Mouse (Mus musculus): Measurements from ENCODE around the gene Pdcd7.

Gene Pdcd7

DNA sequence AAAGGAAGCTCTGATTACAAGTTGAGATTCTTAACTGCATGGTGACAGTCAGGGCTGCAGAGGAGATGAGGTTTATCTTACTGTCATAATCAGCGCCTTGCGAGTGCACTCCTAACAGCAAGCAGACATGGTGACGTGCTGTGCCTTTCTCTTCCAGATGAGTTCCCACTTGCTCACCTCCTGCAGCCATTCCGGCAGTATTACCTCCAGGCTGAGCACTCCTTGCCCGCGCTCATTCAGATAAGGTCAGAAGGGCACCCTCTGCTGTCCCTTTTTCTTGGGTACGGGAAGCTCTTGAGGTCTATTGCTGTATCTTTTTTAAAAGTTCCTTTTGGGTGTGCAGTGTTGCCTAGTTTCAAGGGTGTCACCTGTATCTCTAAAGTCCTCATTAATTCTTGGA, 10.7 kb downstream of the Pdcd7 start:
- no peak for DNase-seq (ENCODE audit: low read depth, low spot score)

DNA sequence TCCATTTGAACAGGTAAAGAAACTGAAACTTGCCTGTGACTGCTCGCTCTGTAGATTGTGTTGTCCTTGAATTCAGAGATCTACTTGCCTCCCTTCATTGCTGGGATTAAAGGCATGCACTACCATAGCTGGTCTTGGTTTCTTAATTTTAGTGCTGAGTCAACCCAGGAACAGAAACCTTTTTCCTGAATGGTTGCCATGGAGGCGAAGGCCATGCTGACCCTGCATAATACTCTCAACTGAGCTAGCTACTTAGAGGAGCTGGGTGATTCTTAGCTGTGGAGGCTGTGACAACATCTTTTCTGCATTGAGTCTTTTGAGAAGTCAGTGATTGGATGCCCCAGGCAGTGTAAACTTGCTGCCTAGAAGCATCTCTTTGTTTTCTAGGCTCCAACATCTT, 11.1 kb downstream of the Pdcd7 start:
- no peak for DNase-seq (ENCODE audit: low read depth, low spot score)

DNA sequence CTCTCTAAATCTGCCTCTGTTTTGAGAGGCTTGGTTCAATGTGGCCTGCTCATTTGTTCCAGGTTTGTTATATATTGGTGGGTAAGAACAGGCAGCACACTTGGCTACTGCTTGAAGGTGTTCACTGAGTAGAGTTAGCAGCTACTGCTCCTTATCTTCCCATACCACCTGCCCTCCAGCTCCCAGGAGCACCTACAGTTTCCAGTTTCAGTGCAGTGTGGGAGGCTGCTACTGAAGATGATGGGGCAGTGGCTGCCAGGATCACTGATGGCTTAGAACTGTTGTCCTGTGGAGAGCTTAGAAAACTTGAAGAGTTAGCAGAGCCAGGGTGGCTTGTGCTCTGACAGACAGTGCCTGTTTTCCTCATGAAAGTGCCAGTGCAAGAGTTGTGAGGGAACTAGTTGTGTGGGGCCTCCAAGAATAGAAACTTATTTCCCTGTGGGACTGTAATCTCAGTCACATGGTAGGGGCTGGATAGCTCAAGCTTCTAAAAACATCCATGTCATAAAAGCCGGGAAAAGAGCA, 13.1 kb downstream of the Pdcd7 start:
- no peak for DNase-seq (ENCODE audit: low read depth, low spot score)

DNA sequence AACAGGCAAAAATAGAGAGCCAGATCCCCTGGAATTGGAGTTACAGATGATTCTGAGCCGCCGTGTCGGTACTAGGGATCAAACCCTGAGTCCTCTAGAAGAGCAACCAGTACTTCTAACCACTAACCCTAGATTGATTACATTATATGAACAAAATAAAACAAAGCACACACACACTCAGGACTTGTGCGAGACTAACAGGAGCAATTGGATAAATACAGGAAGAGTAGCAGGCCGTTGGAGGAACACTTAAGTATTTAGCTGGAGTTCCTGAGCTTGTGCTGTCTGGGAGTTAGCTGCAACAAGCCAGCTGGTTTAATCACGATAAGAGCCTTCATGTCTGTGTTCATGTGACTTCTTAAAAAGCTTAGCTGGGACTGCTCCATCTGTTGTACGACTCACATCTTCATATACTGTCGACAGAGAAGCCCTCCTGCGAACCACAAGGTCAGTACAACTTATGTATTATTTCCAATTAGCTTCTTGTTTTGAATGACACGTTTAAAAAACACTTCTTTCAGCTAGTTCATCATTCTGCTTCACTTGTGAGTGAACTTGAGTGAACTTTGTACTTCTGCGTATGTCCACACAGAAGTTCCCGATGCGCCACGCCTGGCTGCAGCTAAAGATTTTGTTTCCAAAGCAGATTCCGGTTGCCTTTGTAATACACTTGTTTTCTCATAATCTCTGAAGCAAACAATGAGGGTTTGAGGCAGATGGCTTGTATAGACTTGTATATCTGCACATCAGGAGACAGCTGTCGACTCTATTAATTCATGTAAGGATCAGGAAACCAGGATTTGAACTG, 14.9 kb downstream of the Pdcd7 start, which contains the start of gene Ubap1l:
Ubap1l (plus strand) TSS at position 401 of the 808 bp plus-strand sequence.
- no peak for DNase-seq (ENCODE audit: low read depth, low spot score)

DNA sequence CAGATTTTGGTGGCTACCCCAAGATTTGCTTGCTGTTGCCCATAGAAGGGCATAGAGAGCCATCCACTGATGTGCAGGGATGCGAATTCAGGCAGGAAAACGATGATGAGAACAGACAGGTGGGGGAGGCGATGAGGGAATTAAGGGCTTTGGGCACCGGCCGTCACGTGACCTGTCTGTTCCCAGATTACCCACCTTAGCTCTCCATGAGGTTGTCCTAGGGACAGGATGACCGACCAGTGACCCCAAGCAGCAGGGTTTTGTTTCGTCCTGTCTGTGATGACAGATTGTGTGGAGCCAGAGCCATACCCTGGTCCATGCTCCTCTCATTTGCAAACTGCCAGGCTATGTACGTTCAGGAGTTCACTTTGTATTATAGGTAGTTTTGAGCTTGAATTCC, 17.8 kb downstream of the Pdcd7 start:
- DNase-seq (ENCODE audit: low read depth, low spot score) = no peak

DNA sequence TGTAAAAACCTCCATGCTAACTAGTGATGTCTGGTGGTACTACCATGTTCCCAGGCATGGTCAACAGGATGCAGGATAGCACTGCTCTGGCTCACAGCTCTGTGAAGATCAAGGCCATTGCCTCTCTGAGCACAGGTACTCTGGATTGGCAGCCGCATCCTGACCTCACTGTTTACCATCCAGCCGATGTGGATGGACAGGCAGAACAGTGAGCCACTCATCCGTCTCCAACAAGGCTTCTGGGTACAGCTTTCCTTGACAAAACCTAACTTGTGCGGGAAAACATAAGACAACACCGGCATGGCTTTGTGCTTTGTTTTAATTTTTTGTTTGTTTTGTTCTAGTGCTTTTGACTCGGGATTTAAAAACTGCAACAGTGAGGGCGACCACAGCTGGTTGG, 19.8 kb downstream of the Pdcd7 start:
- no peak for DNase-seq (ENCODE audit: low read depth, low spot score)

DNA sequence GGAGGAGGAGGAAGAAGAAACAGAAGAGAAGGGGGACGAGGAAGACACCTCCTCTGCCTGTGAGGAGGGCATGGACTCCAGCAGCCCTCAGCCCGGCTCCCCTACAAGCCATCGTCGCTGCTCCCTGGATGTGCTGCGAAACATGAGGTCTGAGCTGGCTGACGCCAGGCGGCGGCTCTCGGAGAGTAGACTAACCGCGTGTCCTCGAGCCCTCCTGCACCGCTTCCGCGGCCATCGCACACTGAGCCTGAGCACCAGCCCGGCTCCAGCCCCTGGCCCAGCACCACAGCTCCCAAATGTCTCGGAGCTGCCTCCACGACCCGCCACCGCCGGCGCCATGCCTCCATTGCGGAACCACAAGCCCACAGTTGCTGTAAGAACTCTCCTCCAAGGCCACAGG, 25.9 kb downstream of the Pdcd7 start:
- no peak for DNase-seq (ENCODE audit: low read depth, low spot score)

DNA sequence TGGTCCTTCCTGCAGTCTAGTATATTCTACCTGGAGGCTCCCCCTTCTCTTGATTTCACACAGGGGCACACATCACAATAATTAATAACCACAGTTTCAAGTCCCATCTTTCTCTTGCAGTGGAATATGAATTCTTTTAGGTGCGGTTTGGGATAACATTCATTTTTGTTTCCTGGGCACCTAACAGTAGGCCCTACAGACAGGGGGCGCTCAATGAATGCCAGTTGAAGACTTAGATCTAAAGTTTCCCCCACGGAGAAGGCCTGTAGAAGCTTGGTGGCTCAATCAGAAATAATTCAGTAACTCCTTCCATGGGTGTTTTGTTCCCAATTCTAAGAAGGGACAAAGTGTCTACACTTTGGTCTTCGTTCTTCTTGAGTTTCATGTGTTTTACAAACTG, 26.5 kb downstream of the Pdcd7 start:
- peak; percentile 63 for DNase-seq (ENCODE audit: low read depth, low spot score)

DNA sequence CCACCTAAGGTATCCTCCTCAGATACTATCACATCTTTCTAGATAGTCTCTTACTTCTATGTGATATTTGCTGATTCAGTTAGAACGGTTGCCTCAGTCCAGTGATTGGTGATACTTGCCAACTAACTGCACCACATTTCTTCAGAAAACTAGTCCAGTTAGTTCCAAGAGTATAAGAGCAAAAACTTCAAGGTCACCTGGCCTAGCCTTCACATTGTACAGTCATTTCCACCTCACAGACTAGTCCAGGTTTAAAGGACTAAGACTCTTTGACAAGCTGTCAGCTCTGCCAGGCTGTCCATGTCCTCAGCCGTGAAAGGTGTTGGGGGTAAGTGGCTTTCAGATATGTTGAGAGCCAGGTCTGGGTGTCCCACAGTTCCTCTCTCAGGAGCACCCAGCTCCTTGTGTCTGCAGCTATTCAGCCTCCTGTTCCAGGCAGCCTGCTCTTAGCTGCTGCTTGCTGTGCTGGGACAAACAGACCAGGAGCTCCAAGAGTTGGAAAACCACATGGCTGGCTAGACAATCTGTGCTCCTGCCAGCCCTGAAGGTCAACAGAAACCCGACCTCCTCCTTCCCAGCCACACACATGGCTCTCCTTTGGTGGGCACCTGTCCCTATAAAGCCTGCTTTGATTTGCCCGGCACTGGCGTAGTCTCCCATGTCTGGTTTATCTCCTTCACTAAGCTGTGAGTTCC, 28.7 kb downstream of the Pdcd7 start:
- no peak for DNase-seq (ENCODE audit: low read depth, low spot score)

DNA sequence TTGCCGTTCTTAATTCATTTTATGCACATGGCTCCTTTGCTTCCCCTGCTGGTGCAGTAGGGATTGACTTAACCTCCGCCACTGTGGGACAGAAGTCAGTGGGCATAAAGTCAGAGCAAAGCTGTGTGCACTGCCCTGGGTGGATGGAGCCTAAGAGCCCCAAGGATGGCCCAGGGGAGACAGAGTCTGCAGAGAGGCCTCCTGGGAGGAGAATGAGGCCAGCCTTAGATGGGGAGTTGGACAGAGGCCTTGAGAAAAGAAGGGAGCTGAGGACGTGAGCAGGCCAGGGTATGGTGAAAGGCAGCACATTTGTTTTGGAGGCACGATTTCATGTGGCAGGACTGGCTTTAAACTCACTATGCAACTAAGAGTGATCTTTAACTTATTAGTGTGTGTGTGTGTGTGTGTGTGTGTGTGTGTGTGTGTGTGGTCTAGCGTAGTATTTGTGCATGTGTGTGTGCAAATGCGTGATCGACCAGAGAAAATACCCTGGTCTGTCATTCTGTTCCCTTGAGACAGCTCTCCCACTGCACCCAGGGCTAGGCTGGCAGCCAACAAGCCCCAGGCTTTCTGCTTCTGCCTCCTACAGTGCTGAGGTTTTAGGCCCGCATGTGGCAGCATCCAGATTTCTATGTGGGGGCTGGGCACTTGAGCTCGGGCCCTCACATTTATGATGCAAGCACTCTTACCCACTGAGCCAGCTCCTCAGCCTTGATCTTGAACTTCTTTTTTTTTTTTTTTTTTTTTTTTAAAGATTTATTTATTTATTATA, 29.4 kb downstream of the Pdcd7 start:
- DNase-seq (ENCODE audit: low read depth, low spot score) = no peak

DNA sequence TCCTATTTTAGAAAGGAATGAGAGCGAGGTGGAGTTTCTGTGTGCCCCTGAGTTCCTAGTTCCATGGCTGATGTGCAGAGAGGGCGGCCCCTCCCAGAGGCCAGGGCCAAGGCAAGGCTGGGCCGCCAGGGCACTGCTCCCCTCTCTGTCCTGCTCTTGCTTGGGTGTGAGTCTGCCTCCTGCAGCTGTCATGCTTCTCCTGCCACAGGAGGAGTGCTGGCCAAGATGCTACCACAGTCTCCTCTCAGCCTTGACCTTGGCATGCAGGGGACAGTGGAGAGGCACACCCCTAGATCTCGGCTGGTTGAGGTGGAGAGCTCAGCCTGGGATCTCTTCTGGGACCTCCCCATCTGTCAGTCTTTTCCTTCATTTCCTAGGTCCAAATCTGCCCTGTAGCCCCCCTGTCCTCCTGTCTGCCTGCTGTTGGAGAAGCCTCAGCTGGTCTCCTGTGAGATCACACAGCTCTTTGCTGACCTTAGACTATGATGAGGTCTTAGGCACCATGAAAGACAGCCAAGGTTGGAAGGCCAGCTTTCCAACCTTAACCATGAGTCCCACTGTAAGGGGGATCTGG, 35.2 kb downstream of the Pdcd7 start:
- no peak for DNase-seq (ENCODE audit: low read depth, low spot score)

DNA sequence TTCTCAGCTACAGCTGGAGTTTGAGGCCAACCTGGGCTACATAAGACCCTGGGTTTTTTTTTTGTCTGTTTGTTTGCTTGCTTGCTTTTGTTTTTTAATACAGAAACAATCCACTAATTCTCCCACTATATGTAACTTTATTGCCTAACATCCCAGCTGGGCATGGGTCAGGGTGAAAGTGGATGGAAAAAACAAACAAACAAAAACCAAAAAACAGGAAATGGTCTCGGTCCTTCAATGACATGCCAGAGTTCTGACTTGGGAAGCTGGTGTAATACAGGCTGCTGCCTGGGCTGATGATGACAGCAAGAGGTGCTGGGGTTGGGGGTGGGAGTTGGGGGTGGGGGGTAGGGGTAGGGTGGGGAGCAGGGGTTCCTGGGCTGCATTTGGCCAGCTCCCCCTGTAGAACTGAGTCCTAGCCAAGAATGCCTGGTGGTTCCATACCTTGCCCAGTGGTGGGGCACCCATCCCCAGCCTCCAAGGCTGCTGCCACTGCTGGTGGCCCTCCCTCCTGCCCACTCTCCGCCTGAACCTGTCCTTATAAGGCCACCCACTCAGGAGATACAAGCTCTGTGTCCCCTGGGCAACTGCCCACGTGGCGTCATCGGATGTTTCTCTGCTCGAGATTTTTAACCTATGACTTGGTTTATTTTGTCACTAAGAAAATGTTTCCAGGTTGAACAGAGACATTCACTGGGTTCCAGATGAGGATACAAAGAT, 36.3 kb downstream of the Pdcd7 start:
- no peak for DNase-seq (ENCODE audit: low read depth, low spot score)

DNA sequence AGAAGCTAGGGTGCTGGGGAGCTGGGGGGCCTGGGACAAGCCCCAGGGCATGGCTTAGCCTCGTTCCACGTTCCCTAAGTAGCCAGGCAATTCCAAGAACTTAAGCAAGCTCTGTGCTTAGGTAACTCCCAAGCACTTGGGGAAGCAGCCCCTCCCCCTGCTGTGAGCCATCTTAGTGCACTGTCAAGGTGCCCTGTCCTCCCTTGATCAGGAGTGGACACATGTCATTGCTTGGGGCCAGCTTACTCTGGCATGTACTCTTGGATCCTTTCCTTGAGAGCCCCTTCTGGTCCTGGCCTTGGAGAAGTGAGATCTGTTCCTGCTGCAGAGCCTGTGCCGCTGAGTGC, 36.8 kb downstream of the Pdcd7 start:
- DNase-seq (ENCODE audit: low read depth, low spot score) = no peak

DNA sequence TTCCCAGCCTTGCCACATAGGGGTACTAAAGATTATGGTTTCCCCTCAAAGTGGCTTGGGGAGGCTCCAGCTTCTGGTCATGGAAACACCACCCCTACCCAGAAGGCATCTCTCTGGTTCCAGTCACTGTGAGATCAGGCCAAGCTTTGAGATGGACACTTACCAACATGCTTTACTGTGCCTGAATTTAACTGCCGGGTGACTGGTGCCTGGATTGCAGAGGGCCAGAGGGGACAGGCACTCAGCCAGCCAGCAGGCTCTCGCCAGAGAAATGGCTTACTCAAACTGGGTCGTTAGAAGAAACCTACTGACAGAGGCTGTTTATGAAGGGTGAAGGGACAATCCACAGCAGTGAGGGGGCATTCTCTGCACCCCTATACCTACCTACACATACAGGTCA, 38.4 kb downstream of the Pdcd7 start:
- no peak for DNase-seq (ENCODE audit: low read depth, low spot score)

DNA sequence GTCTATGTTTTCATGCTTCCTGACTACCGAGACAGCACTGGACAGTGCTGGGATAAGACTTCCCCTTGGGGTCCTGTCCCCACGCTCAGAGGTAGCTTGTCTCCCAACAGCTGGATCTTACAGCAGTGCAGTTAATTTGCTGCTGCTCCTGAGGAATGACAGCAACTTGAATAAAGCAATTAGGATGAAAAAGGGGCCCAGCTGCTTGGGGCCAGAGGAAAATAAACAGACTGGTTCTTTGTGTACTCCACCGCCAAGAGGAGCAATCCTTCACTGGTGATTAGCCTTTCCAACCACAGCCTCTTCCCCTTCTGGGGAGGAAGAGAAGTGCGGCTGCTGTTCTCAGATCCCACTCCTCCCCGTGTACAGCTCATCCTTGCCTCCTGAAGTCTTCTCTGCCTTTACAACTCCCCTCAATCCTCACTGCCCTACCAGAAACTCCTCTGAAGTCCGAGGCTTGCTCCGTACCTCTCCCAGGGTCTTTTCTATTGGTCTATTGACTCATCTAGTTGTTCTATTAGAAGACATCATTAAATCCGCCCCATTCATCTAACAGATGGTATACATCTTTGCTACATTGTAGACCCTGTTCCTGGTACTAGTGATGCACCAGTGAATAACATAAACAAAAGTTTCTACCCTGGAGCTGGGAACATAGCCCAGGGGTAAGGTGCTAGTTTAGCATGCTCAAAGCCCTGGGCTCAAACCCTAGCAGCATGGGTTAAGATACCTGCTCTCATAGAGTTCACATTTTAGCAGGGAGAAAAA, 40.7 kb downstream of the Pdcd7 start:
- no peak for DNase-seq (ENCODE audit: low read depth, low spot score)

DNA sequence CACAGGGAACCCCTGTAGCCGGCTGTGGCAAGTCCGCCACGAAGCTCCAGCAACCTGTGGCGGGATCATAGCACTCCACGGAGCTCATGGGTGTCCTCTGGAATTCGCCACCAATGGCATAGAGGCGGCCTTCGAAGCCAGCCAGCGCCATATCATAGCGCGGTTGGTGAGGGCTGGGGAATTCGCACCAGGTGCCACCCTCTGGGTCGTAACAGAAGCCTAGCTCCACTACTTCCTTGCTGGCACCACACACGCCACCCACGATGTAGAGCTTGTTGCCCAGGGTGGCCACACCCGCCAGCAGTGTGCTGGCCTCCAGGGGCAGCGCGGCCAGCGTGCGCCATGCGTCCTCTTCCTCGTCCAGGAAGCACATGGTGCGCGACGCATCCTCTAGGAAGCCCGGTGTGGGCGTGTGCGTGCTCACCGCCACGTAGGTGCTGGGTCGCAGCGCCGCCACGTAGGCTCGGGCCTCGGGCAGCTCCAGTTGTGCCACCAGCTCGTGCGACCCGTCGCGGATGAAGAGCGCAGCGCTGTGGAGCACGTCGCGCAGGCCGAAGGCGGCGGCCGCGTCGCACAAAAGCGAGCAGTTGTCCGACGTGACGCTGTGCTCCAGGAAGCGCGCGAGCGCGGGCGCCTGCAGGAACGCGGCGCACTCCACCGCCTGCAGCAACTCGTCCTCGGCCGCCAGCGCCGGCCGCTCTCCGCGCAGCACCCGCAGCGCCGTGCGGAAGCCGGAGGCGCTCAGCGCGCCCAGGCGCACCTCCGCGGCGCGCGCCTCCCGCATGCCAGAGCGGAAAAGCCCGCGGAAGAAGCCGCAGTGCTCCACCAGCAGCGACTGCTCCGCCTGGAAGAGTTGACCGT, 45.1 kb downstream of the Pdcd7 start:
- peak; percentile 52 for DNase-seq (ENCODE audit: low read depth, low spot score)

DNA sequence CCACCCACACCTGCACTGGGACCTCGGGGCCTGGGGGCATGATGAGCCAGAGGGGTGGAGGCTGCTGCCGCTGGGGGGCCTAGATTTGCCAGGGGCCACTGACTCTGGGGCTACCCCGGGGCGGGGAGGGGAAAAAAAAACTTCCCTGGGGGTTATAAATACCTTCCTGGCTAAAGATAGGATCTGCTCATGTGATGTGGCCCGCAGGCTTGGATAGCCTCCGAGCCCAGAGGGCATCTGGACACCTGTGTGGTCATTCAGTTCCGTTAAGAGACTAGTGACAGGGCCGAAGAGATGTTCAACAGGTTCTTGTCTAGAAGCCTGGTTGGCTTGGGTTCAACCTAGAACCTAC, 45.7 kb downstream of the Pdcd7 start, which contains the start of gene Kbtbd13:
Kbtbd13 (minus strand) TSS at position 40 of the 352 bp plus-strand sequence.
- DNase-seq (ENCODE audit: low read depth, low spot score) = no peak

DNA sequence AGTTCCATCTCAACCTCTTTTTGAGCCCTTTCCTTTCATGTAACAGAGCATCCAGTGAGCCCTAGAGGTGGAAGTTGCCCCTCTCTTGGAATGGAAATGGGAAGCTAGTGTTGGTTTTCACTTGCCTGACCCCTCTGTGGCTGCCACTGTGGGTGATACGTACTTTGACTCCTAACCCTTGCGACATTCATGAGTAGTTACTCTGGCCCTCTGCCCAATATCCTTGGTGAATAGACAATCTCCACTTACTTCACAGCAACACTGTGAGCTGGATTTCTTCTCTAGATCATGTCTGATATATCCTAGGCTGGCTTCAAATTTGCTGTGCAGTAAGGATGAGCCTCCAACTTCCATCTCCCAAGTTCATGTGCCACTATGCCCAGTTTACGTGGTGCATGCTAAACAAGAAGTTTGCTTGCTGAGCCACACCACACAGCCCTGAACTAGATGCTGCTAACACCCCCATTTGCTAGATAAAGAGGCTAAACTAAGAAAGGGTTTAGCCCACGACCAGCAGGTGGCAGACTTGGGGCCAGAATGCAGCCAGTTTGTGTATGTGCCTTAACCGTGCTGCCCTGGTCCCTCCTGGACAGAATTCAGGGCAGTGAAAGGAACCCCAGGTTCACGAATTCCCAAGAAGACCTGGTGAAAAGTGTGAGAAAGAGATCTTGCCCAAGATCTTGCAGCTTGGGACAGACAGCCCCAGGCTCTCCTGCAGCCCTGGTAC, 46.9 kb downstream of the Pdcd7 start:
- peak; percentile 64 for DNase-seq (ENCODE audit: low read depth, low spot score)

DNA sequence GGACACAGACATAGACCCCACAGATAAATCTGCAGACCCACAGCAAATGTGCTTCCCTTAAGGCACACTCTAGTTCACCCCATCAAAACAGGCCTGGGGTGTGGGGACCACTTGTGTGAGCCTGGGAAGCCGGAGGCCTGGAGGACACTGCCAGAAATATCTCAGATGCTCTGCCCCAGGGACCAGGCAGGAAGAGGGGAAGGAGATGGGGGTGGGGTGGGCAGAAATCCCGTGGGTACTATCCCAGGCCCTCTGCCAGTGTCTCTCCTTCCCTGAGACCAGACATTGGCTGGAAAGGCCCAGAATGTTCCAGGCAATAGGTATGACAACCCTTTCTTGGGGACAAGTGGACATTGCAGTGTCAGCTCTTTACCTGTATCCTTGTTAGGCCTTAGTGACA, 47.7 kb downstream of the Pdcd7 start:
- no peak for DNase-seq (ENCODE audit: low read depth, low spot score)

Measured in ES-CJ7 (cell line).